Mouse (Mus musculus) E14TG2a.4 (cell line): ENCODE measurements around the gene Alox8.
A peak's percentile ranks its signal among the peaks of the same experiment; 100 is the strongest.

Experiments
- H3K27me3 ChIP-seq: 2 replicates; pipeline ENCODE4 v1.6.1; 2014; ENCODE audit warnings: low read length, control low read depth; ENCODE audit not compliant: insufficient read depth
- H3K36me3 ChIP-seq: 2 replicates; pipeline ENCODE4 v1.6.1; 2014; ENCODE audit warnings: low read length, control low read depth; ENCODE audit not compliant: insufficient read depth
- H3K4me1 ChIP-seq: replicated peaks from 2 replicates; pipeline ENCODE4 v1.6.1; 2014; ENCODE audit warnings: low read depth, low read length, control low read depth
- H3K4me3 ChIP-seq: replicated peaks from 2 replicates; pipeline ENCODE4 v1.5.1; 2014; ENCODE audit warnings: mild to moderate bottlenecking, low read length
- H3K9me3 ChIP-seq: 2 replicates; pipeline ENCODE4 v1.6.1; 2014; ENCODE audit warnings: low read length, control low read depth
- CTCF ChIP-seq: conservative IDR thresholded peaks from 2 replicates; pipeline ENCODE4 v1.5.1; 2014; ENCODE audit warnings: low read length
- NANOG ChIP-seq: IDR thresholded peaks from 2 replicates; pipeline ENCODE4 v1.6.1; 2014; ENCODE audit warnings: borderline replicate concordance, low read length, mixed read lengths
- POU5F1 ChIP-seq: IDR thresholded peaks from 2 replicates; pipeline ENCODE4 v1.6.1; 2014; ENCODE audit warnings: low read length, borderline replicate concordance

The Alox8 gene

GRCm38 (mm10) chr11:69148451-69148960 is 49.1 kb downstream of the Alox8 start:
- no peak for TF ChIP-seq NANOG
- TF ChIP-seq POU5F1: no peak
- TF ChIP-seq CTCF: no peak
- H3K4me1 ChIP-seq: peaks cover 11% of the 10 kb centered on the region
- no peaks in the 10 kb centered on the region for H3K36me3 ChIP-seq
- H3K4me3 ChIP-seq: no peak overlapping the region
- H3K9me3 ChIP-seq: no peaks in the 10 kb centered on the region
- peaks cover 24% of the 10 kb centered on the region for H3K27me3 ChIP-seq

- Histone ChIP-seq H3K27me3 (peaks cover 23% of the 10 kb centered on the region), H3K9me3 (no peaks in the 10 kb centered on the region), H3K4me3 (no peak overlapping the region), H3K36me3 (no peaks in the 10 kb centered on the region), H3K4me1 (peaks cover 13% of the 10 kb centered on the region)
- TF ChIP-seq POU5F1: no peak
- no peak for TF ChIP-seq NANOG
- TF ChIP-seq CTCF: no peak
These were observed 50.1 kb downstream of the Alox8 start for GRCm38 (mm10) chr11:69147546-69147945.

- no peak for TF ChIP-seq POU5F1
- no peak for TF ChIP-seq CTCF
- no peak for TF ChIP-seq NANOG
These were observed 62.3 kb downstream of the Alox8 start for GRCm38 (mm10) chr11:69135361-69135760.

DNA sequence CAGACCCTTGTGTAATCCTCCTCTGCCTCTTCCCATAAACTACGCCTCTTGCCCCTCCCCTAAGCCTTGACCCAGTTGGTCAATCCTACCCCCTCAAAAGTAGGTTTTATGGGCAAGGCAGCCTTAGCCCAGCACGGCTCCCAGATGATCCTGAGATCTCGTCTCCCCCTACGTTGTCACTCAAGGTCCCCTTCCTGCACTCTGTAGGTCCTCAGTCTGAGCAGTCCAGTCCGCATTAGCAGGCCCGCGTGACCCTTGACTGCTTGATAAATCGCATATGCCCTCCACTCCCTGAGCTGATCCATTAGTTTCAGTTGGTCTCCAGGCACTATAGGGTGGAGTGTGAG is 63.0 kb downstream of the Alox8 start:
- Histone ChIP-seq H3K27me3 (peaks cover 12% of the 10 kb centered on the region), H3K4me1 (peaks cover 54% of the 10 kb centered on the region), H3K4me3 (peak overlapping the region; percentile 77), H3K9me3 (no peaks in the 10 kb centered on the region), H3K36me3 (no peaks in the 10 kb centered on the region)
- TF ChIP-seq POU5F1 (no peak), NANOG (no peak), CTCF (no peak)

More at GRCm38 (mm10) chr11:69135361-69135760, 62.3 kb downstream of the Alox8 start:
- H3K9me3 ChIP-seq: no peaks in the 10 kb centered on the region
- H3K4me1 ChIP-seq: peaks cover 46% of the 10 kb centered on the region
- H3K27me3 ChIP-seq: peaks cover 12% of the 10 kb centered on the region
- H3K4me3 ChIP-seq: peak overlapping the region; percentile 77; the same call in 1 of the 2 replicates
- H3K36me3 ChIP-seq: no peaks in the 10 kb centered on the region
